Mouse (Mus musculus): ENCODE measurements around the gene Rasl10a. TPM values are rescaled to one million over a fixed set of nuclear protein-coding genes. Genes with fewer than 3 reads are reported as not detected.

Gene Rasl10a
- polyA plus RNA-seq, 1 experiment from 2014 or later, result 0.74 TPM

- Histone ChIP-seq H3K9me3 (ENCODE audit: control insufficient read depth, low read length) (no peaks in the 10 kb centered on the region), H3K27me3 (ENCODE audit: control insufficient read depth, insufficient read depth, low read length) (peaks cover 73% of the 10 kb centered on the region), H3K4me3 (ENCODE audit: low read depth, low read length) (peak overlapping the region; percentile 36), H3K4me2 (ENCODE audit: low read depth) (peak overlapping the region; percentile 69), H3K27ac (ENCODE audit: low read depth, low read length) (no peak overlapping the region), H3K9ac (ENCODE audit: low read length) (no peak overlapping the region), H3K36me3 (ENCODE audit: control insufficient read depth, insufficient read depth, low read length) (no peaks in the 10 kb centered on the region), H3K4me1 (ENCODE audit: control insufficient read depth, insufficient read depth, low read length) (peaks cover 23% of the 10 kb centered on the region)
- DNase-seq (ENCODE audit: low spot score) (no peak), ATAC-seq (ENCODE audit: insufficient read depth, low FRiP score, low TSS enrichment) (no peak)
- WGBS, result 19% methylated on average over 8 of the region's 8 CpGs
Measured at GRCm38 (mm10) chr11:5057541-5057855, 430 bp upstream of the Rasl10a start.

- Histone ChIP-seq H3K4me3 (ENCODE audit: low read depth, low read length) (no peak overlapping the region), H3K27me3 (ENCODE audit: control insufficient read depth, insufficient read depth, low read length) (peaks cover 86% of the 10 kb centered on the region), H3K27ac (ENCODE audit: low read depth, low read length) (no peak overlapping the region), H3K4me1 (ENCODE audit: control insufficient read depth, insufficient read depth, low read length) (peaks cover 30% of the 10 kb centered on the region), H3K9ac (ENCODE audit: low read length) (no peak overlapping the region), H3K36me3 (ENCODE audit: control insufficient read depth, insufficient read depth, low read length) (no peaks in the 10 kb centered on the region), H3K9me3 (ENCODE audit: control insufficient read depth, low read length) (no peaks in the 10 kb centered on the region), H3K4me2 (ENCODE audit: low read depth) (no peak overlapping the region)
- ATAC-seq (ENCODE audit: insufficient read depth, low FRiP score, low TSS enrichment) (no peak), DNase-seq (ENCODE audit: low spot score) (no peak)
- WGBS, result 35% methylated on average over 9 of the region's 9 CpGs
Measured at GRCm38 (mm10) chr11:5058783-5059182, 855 bp downstream of the Rasl10a start.

DNA sequence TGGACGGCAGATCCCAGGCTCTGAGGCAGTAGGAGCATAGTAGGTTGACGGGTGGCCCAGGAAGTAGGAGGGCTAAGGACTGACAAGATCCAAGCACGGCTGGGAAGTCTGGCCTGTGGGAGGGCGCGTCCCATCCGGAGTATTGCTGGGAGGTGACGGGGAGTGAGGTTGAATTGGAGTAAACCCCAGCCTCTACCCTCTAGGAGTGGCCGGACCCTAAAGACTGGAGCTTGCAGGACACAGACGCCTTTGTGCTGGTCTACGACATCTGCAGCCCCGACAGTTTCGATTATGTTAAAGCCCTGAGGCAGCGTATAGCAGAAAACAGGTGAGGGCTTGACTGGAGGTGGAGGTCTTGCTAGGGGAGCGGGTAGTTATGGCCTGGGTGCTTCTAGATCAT lies 1.3 kb downstream of the Rasl10a start:
- Histone ChIP-seq H3K4me2 (ENCODE audit: low read depth) (no peak overlapping the region), H3K27ac (ENCODE audit: low read depth, low read length) (no peak overlapping the region), H3K9me3 (ENCODE audit: control insufficient read depth, low read length) (no peaks in the 10 kb centered on the region), H3K36me3 (ENCODE audit: control insufficient read depth, insufficient read depth, low read length) (no peaks in the 10 kb centered on the region), H3K4me3 (ENCODE audit: low read depth, low read length) (no peak overlapping the region), H3K4me1 (ENCODE audit: control insufficient read depth, insufficient read depth, low read length) (peaks cover 30% of the 10 kb centered on the region), H3K27me3 (ENCODE audit: control insufficient read depth, insufficient read depth, low read length) (peaks cover 89% of the 10 kb centered on the region), H3K9ac (ENCODE audit: low read length) (no peak overlapping the region)
- DNase-seq (ENCODE audit: low spot score), result no peak
- WGBS, result 19% methylated on average over 14 of the region's 14 CpGs
- ATAC-seq (ENCODE audit: insufficient read depth, low FRiP score, low TSS enrichment), result no peak

GRCm38 (mm10) chr11:5059704-5060156 lies 1.8 kb downstream of the Rasl10a start:
- no peak for ATAC-seq (ENCODE audit: insufficient read depth, low FRiP score, low TSS enrichment)

GRCm38 (mm10) chr11:5060756-5061412 lies 3.0 kb downstream of the Rasl10a start:
- ATAC-seq (ENCODE audit: insufficient read depth, low FRiP score, low TSS enrichment), result no peak
- peaks cover 35% of the 10 kb centered on the region for H3K4me1 ChIP-seq (ENCODE audit: control insufficient read depth, insufficient read depth, low read length)
- no peaks in the 10 kb centered on the region for H3K36me3 ChIP-seq (ENCODE audit: control insufficient read depth, insufficient read depth, low read length)
- 44% methylated on average over 28 of the region's 28 CpGs for whole genome bisulfite sequencing
- peak overlapping the region; percentile 61 for H3K4me2 ChIP-seq (ENCODE audit: low read depth)
- H3K4me3 ChIP-seq (ENCODE audit: low read depth, low read length), result 0 out of 2 replicates have a peak overlapping the region, but pooled peaks have one; percentile 31
- H3K9ac ChIP-seq (ENCODE audit: low read length), result 0 out of 2 replicates have a peak overlapping the region, but pooled peaks have one; percentile 37
- DNase-seq (ENCODE audit: low spot score), result no peak
- no peaks in the 10 kb centered on the region for H3K9me3 ChIP-seq (ENCODE audit: control insufficient read depth, low read length)
- H3K27ac ChIP-seq (ENCODE audit: low read depth, low read length), result no peak overlapping the region
- peaks cover 80% of the 10 kb centered on the region for H3K27me3 ChIP-seq (ENCODE audit: control insufficient read depth, insufficient read depth, low read length)

More at GRCm38 (mm10) chr11:5059704-5060156, 1.8 kb downstream of the Rasl10a start:
- Histone ChIP-seq H3K4me2 (ENCODE audit: low read depth) (no peak overlapping the region), H3K27ac (ENCODE audit: low read depth, low read length) (no peak overlapping the region), H3K36me3 (ENCODE audit: control insufficient read depth, insufficient read depth, low read length) (no peaks in the 10 kb centered on the region), H3K4me1 (ENCODE audit: control insufficient read depth, insufficient read depth, low read length) (peaks cover 34% of the 10 kb centered on the region), H3K9me3 (ENCODE audit: control insufficient read depth, low read length) (no peaks in the 10 kb centered on the region), H3K4me3 (ENCODE audit: low read depth, low read length) (no peak overlapping the region), H3K9ac (ENCODE audit: low read length) (no peak overlapping the region), H3K27me3 (ENCODE audit: control insufficient read depth, insufficient read depth, low read length) (peaks cover 89% of the 10 kb centered on the region)
- WGBS, result 8% methylated on average over 27 of the region's 27 CpGs
- DNase-seq (ENCODE audit: low spot score), result peak; percentile 71

- Histone ChIP-seq H3K4me3 (ENCODE audit: low read depth, low read length) (peak overlapping the region; percentile 31), H3K27ac (ENCODE audit: low read depth, low read length) (no peak overlapping the region), H3K27me3 (ENCODE audit: control insufficient read depth, insufficient read depth, low read length) (peaks cover 73% of the 10 kb centered on the region), H3K4me1 (ENCODE audit: control insufficient read depth, insufficient read depth, low read length) (peaks cover 35% of the 10 kb centered on the region), H3K9me3 (ENCODE audit: control insufficient read depth, low read length) (no peaks in the 10 kb centered on the region), H3K9ac (ENCODE audit: low read length) (peak overlapping the region; percentile 37), H3K4me2 (ENCODE audit: low read depth) (peak overlapping the region; percentile 61), H3K36me3 (ENCODE audit: control insufficient read depth, insufficient read depth, low read length) (no peaks in the 10 kb centered on the region)
- under 1% methylated on average over 57 of the region's 62 CpGs for WGBS
- ATAC-seq (ENCODE audit: insufficient read depth, low FRiP score, low TSS enrichment) (peak; percentile 29; the same call in 1 of the 2 replicates), DNase-seq (ENCODE audit: low spot score) (peak; percentile 80)
Measured at GRCm38 (mm10) chr11:5061413-5062139, 3.6 kb downstream of the Rasl10a start.

DNA sequence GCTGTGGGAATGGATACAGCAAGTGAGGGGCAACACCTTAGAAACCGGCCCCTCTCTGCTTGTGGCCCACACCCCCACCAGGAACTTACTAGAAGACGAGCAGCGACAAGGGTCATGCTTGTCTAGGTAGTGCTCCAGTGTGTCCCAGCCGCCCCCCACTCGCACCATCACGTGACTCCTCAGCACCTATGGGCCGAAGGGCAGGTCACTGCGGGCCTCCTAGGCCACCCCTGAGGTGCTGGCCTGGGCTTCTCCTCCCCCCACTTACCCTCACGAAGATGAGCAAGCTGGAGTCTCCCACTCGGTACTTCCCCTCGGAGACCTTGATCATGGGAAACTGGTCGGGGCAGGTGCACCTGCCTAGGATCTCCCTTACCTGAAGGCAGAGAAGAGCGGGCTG lies 4.4 kb downstream of the Rasl10a start:
- Histone ChIP-seq H3K4me2 (ENCODE audit: low read depth) (peak overlapping the region; percentile 61), H3K9me3 (ENCODE audit: control insufficient read depth, low read length) (no peaks in the 10 kb centered on the region), H3K4me1 (ENCODE audit: control insufficient read depth, insufficient read depth, low read length) (peaks cover 35% of the 10 kb centered on the region), H3K4me3 (ENCODE audit: low read depth, low read length) (peak overlapping the region; percentile 31), H3K9ac (ENCODE audit: low read length) (no peak overlapping the region), H3K36me3 (ENCODE audit: control insufficient read depth, insufficient read depth, low read length) (no peaks in the 10 kb centered on the region), H3K27ac (ENCODE audit: low read depth, low read length) (no peak overlapping the region), H3K27me3 (ENCODE audit: control insufficient read depth, insufficient read depth, low read length) (peaks cover 66% of the 10 kb centered on the region)
- WGBS, result 12% methylated on average over 13 of the region's 13 CpGs
- no peak for DNase-seq (ENCODE audit: low spot score)
- ATAC-seq (ENCODE audit: insufficient read depth, low FRiP score, low TSS enrichment), result no peak

GRCm38 (mm10) chr11:5062860-5063505 lies 5.1 kb downstream of the Rasl10a start:
- Histone ChIP-seq H3K27me3 (ENCODE audit: control insufficient read depth, insufficient read depth, low read length) (peaks cover 59% of the 10 kb centered on the region), H3K9ac (ENCODE audit: low read length) (no peak overlapping the region), H3K4me3 (ENCODE audit: low read depth, low read length) (no peak overlapping the region), H3K4me2 (ENCODE audit: low read depth) (no peak overlapping the region; the same call in 1 of the 2 replicates), H3K9me3 (ENCODE audit: control insufficient read depth, low read length) (no peaks in the 10 kb centered on the region), H3K4me1 (ENCODE audit: control insufficient read depth, insufficient read depth, low read length) (peaks cover 30% of the 10 kb centered on the region), H3K36me3 (ENCODE audit: control insufficient read depth, insufficient read depth, low read length) (no peaks in the 10 kb centered on the region), H3K27ac (ENCODE audit: low read depth, low read length) (no peak overlapping the region)
- 66% methylated on average over 13 of the region's 13 CpGs for WGBS
- ATAC-seq (ENCODE audit: insufficient read depth, low FRiP score, low TSS enrichment) (no peak), DNase-seq (ENCODE audit: low spot score) (no peak)
